Mouse (Mus musculus): ENCODE results near the gene Mageb4. TPM values are rescaled to one million over a fixed set of nuclear protein-coding genes. Genes with fewer than 3 reads are reported as not detected.
"Not testable (repeated sequence)": the region's sequence is repeated elsewhere in the genome, so short reads cannot be mapped to it uniquely, and the experiment has no call there.

The Mageb4 gene
- not detected in 2 replicates for polyA plus RNA-seq (2015; fragmentation: Nextera tagmentation; extraction: Ambion mirVana)

DNA sequence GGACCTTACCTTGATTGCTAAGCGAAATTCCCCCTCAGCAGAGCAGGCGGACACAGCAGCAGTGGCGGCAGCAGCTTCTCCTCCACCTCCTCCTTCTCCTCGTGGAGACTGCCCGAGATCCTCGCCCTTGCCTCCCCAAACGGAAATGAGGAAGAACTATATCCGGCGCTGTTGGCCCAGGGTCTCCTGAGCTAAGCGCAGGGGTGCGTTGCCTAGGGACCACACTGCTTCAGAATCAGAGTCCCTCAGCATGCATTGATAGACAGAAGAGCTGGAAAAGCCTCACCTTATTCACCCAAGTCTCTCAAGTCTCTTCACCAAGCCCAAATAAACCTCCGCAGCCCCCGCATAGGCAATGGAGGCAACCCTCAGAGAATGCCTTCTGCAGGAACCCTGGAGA, at the start of gene Mageb4:
Gene Mageb4, minus strand, starts transcription at position 101 of the 400 bp plus-strand sequence.
- not testable (repeated sequence) for H3K9me3 ChIP-seq (replicated peaks; ENCODE audit: control insufficient read depth, low read length); H3K36me3 ChIP-seq (ENCODE audit: control insufficient read depth, insufficient read depth, low read length); H3K4me1 ChIP-seq (ENCODE audit: control insufficient read depth, insufficient read depth, low read length); H3K27ac ChIP-seq (ENCODE audit: low read length); H3K4me3 ChIP-seq (replicated peaks; ENCODE audit: low read length); H3K9ac ChIP-seq (ENCODE audit: low read length); H3K4me2 ChIP-seq (ENCODE audit: low read depth, low read length); ATAC-seq (ENCODE audit: insufficient read depth, low FRiP score); H3K27me3 ChIP-seq (ENCODE audit: control insufficient read depth, insufficient read depth, low read length)
- no CpG with 5 or more reads among the region's 13 CpGs for whole genome bisulfite sequencing

DNA sequence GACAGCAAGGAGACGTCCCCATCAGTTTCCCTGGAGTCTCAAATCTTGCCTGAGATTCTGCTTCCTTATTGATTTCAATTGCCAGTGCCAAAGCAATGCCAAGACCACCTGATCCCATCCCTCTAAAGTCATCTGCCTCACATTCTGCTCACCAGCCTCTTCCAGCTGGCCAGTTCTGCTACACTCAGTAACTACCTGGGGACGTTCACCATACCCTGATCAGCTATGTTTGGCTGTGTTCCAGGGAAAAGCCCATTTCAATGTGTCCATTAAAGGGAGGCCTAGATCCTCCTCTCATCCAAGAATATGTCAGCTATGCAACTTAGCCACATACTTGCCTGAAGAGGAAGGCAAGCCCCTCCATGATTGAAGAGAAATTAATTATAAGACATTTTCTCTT, 20.3 kb downstream of the Mageb4 start:
- not testable (repeated sequence) for H3K9ac ChIP-seq (ENCODE audit: low read length); H3K9me3 ChIP-seq (replicated peaks; ENCODE audit: control insufficient read depth, low read length); H3K27me3 ChIP-seq (ENCODE audit: control insufficient read depth, insufficient read depth, low read length); H3K27ac ChIP-seq (ENCODE audit: low read length); H3K4me2 ChIP-seq (ENCODE audit: low read depth, low read length); H3K36me3 ChIP-seq (ENCODE audit: control insufficient read depth, insufficient read depth, low read length); H3K4me1 ChIP-seq (ENCODE audit: control insufficient read depth, insufficient read depth, low read length); H3K4me3 ChIP-seq (replicated peaks; ENCODE audit: low read length); ATAC-seq (ENCODE audit: insufficient read depth, low FRiP score)
- 65% methylated on average over 1 of the region's 2 CpGs for WGBS

DNA sequence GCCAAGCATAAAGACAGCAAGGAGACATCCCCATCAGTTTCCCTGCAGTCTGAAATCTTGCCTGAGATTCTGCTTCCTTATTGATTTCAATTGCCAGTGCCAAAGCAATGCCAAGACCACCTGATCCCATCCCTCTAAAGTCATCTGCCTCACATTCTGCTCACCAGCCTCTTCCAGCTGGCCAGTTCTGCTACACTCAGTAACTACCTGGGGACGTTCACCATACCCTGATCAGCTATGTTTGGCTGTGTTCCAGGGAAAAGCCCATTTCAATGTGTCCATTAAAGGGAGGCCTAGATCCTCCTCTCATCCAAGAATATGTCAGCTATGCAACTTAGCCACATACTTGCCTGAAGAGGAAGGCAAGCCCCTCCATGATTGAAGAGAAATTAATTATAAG, 58.9 kb downstream of the Mageb4 start:
- H3K4me2 ChIP-seq (ENCODE audit: low read depth, low read length); H3K4me1 ChIP-seq (ENCODE audit: control insufficient read depth, insufficient read depth, low read length); H3K9ac ChIP-seq (ENCODE audit: low read length); ATAC-seq (ENCODE audit: insufficient read depth, low FRiP score); H3K27me3 ChIP-seq (ENCODE audit: control insufficient read depth, insufficient read depth, low read length); H3K4me3 ChIP-seq (replicated peaks; ENCODE audit: low read length); H3K27ac ChIP-seq (ENCODE audit: low read length); H3K9me3 ChIP-seq (replicated peaks; ENCODE audit: control insufficient read depth, low read length); H3K36me3 ChIP-seq (ENCODE audit: control insufficient read depth, insufficient read depth, low read length): not testable (repeated sequence)
- no CpG with 5 or more reads among the region's 1 CpGs for WGBS

GRCm38 (mm10) chrX:86237246-86237645, 67.6 kb downstream of the Mageb4 start:
- WGBS = no CpG with 5 or more reads among the region's 1 CpGs
- no peaks in the 10 kb centered on the region for H3K4me1 ChIP-seq (ENCODE audit: control insufficient read depth, insufficient read depth, low read length)
- no peak overlapping the region for H3K4me2 ChIP-seq (ENCODE audit: low read depth, low read length)
- H3K27ac ChIP-seq (ENCODE audit: low read length) = no peak overlapping the region
- H3K4me3 ChIP-seq (replicated peaks; ENCODE audit: low read length) = no peak overlapping the region
- H3K9me3 ChIP-seq (replicated peaks; ENCODE audit: control insufficient read depth, low read length) = no peaks in the 10 kb centered on the region
- no peak for ATAC-seq (ENCODE audit: insufficient read depth, low FRiP score)
- no peak overlapping the region for H3K9ac ChIP-seq (ENCODE audit: low read length)
- H3K36me3 ChIP-seq (ENCODE audit: control insufficient read depth, insufficient read depth, low read length) = no peaks in the 10 kb centered on the region
- H3K27me3 ChIP-seq (ENCODE audit: control insufficient read depth, insufficient read depth, low read length) = no peaks in the 10 kb centered on the region

Other genes with a start within 250 kb of the Mageb4 start
- 0.26 TPM in 1 of 2 replicates, not detected in the other for gene Nr0b1, start 113.3 kb downstream of the Mageb4 start, polyA plus RNA-seq (2015; fragmentation: Nextera tagmentation; extraction: Ambion mirVana)

All from stomach, embryonic 16.5 days (tissue).